Mouse (Mus musculus) heart, embryonic 15.5 days (tissue): Measurements from ENCODE around the gene Aox1. TPM values are rescaled to one million over a fixed set of nuclear protein-coding genes. Genes with fewer than 3 reads are reported as not detected.

Experiments
- ATAC-seq: fragments of 200-750 bp; cut with Nextera tagmentation; replicated peaks from 2 replicates; pipeline ENCODE4 v1.8.0; 2017; ENCODE audit warnings: low read depth, moderate TSS enrichment; ENCODE audit not compliant: insufficient number of reproducible peaks, insufficient read depth, low FRiP score
- H3K27ac ChIP-seq: fragments of 300-500 bp; sonication (generic); 2 replicates; pipeline ENCODE4 v1.5.1; 2015; ENCODE audit warnings: mild to moderate bottlenecking, inconsistent platforms
- H3K27me3 ChIP-seq: fragments of 300-500 bp; sonication (generic); 2 replicates; pipeline ENCODE4 v1.6.1; 2015; ENCODE audit warnings: inconsistent platforms
- H3K36me3 ChIP-seq: fragments of 300-500 bp; sonication (generic); 2 replicates; pipeline ENCODE4 v1.6.1; 2015; ENCODE audit warnings: mild to moderate bottlenecking, inconsistent platforms
- H3K4me1 ChIP-seq: fragments of 300-500 bp; sonication (generic); replicated peaks from 2 replicates; pipeline ENCODE4 v1.6.1; 2015; ENCODE audit warnings: inconsistent platforms
- H3K4me2 ChIP-seq: fragments of 300-500 bp; sonication (generic); 2 replicates; pipeline ENCODE4 v1.6.1; 2015; ENCODE audit warnings: inconsistent platforms, mild to moderate bottlenecking, moderate library complexity
- H3K4me3 ChIP-seq: fragments of 300-500 bp; sonication (generic); 2 replicates; pipeline ENCODE4 v1.5.1; 2015; ENCODE audit warnings: mild to moderate bottlenecking, inconsistent platforms
- H3K9ac ChIP-seq: fragments of 300-500 bp; sonication (generic); 2 replicates; pipeline ENCODE4 v1.6.1; 2015; ENCODE audit warnings: mild to moderate bottlenecking, inconsistent platforms
- H3K9me3 ChIP-seq: fragments of 300-500 bp; sonication (generic); replicated peaks from 2 replicates; pipeline ENCODE4 v1.6.1; 2016; ENCODE audit warnings: inconsistent platforms
- WGBS: fragments of 180-500 bp; shearing (Covaris S2); methylation state at CpG from one replicate; pipeline ENCODE4 v1.1.7; 2015; ENCODE audit warnings: mixed read lengths; 5-methylcytosine and 5-hydroxymethylcytosine counted together
- polyA plus RNA-seq: library from polyadenylated mRNA; unstranded; fragments of >200 nt; fragmentation: Nextera tagmentation; extraction: Ambion mirVana; gene quantifications from 2 replicates; pipeline ENCODE4 v1.2.1, GENCODE M21; 2015

The Aox1 gene
- polyA plus RNA-seq, 1 experiment from 2014 or later = 0.67 TPM

GRCm38 (mm10) chr1:58065606-58066005 is 35.9 kb downstream of the Aox1 start:
- Histone ChIP-seq H3K36me3 (no peaks in the 10 kb centered on the region), H3K9me3 (no peaks in the 10 kb centered on the region), H3K27ac (no peak overlapping the region), H3K4me2 (no peak overlapping the region), H3K4me1 (no peaks in the 10 kb centered on the region), H3K27me3 (no peaks in the 10 kb centered on the region), H3K4me3 (no peak overlapping the region), H3K9ac (no peak overlapping the region)
- no peak for ATAC-seq
- WGBS = 70% methylated on average over 3 of the region's 3 CpGs

GRCm38 (mm10) chr1:58069181-58069580 is 39.5 kb downstream of the Aox1 start:
- H3K4me2 ChIP-seq = no peak overlapping the region
- H3K9me3 ChIP-seq = no peaks in the 10 kb centered on the region
- no peak overlapping the region for H3K9ac ChIP-seq
- no peak overlapping the region for H3K4me3 ChIP-seq
- H3K36me3 ChIP-seq = no peaks in the 10 kb centered on the region
- 74% methylated on average over 6 of the region's 6 CpGs for WGBS
- no peaks in the 10 kb centered on the region for H3K27me3 ChIP-seq
- H3K27ac ChIP-seq = no peak overlapping the region
- H3K4me1 ChIP-seq = no peaks in the 10 kb centered on the region
- ATAC-seq = no peak

- no peaks in the 10 kb centered on the region for H3K9me3 ChIP-seq
- 87% methylated on average over 11 of the region's 11 CpGs for WGBS
- H3K9ac ChIP-seq = no peak overlapping the region
- no peaks in the 10 kb centered on the region for H3K4me1 ChIP-seq
- H3K27ac ChIP-seq = no peak overlapping the region
- H3K4me3 ChIP-seq = no peak overlapping the region
- no peak for ATAC-seq
- no peak overlapping the region for H3K4me2 ChIP-seq
- H3K27me3 ChIP-seq = no peaks in the 10 kb centered on the region
- no peaks in the 10 kb centered on the region for H3K36me3 ChIP-seq
Observed at GRCm38 (mm10) chr1:58070091-58070490, 40.4 kb downstream of the Aox1 start.

DNA sequence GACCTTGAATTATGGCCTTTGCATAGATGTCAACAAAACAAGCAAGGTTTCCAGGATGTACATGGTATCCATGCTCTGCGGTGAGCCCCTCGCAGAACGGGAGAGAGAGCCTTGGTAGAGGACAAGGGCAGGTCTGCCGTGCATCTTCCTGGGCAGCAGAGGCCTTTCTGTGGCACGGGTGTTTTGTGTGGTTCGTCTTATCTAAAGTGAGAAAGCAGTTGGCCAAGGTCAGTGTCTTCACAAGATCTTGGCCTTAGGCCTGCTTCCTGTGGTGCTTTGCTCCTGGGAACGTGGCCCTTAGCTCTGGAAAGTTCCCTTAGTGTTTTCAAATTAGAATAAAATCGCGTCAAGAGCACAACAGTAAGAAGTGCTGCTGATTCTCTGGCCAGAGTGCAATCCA is 41.3 kb downstream of the Aox1 start:
- ATAC-seq = no peak
- Histone ChIP-seq H3K4me3 (no peak overlapping the region), H3K4me1 (no peaks in the 10 kb centered on the region), H3K27me3 (no peaks in the 10 kb centered on the region), H3K9ac (no peak overlapping the region), H3K9me3 (no peaks in the 10 kb centered on the region), H3K36me3 (no peaks in the 10 kb centered on the region), H3K4me2 (no peak overlapping the region), H3K27ac (no peak overlapping the region)
- 67% methylated on average over 9 of the region's 9 CpGs for WGBS

DNA sequence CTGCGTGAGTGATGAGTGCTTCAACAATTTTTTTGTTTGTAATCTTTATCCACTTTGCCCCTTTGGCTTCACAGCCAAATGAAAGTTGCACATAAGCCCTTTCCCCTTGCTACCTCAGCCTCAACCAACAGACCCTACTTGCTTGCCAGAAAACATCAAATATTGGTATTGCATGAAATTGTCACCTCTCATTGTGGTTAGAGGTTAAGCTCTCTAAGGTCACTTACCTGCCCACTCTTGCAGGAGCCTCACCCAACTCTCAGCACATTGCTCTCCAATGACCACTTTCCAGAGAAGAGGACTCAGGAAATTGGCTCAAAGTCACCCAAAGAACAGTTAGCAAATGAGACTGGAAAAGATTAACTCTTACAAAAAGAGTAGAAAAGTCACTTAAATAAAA is 41.8 kb downstream of the Aox1 start:
- Histone ChIP-seq H3K9me3 (no peaks in the 10 kb centered on the region), H3K4me3 (no peak overlapping the region), H3K4me1 (no peaks in the 10 kb centered on the region), H3K4me2 (no peak overlapping the region), H3K27ac (no peak overlapping the region), H3K9ac (no peak overlapping the region), H3K27me3 (no peaks in the 10 kb centered on the region), H3K36me3 (no peaks in the 10 kb centered on the region)
- ATAC-seq = no peak
- 65% methylated on average over 1 of the region's 1 CpGs for WGBS

DNA sequence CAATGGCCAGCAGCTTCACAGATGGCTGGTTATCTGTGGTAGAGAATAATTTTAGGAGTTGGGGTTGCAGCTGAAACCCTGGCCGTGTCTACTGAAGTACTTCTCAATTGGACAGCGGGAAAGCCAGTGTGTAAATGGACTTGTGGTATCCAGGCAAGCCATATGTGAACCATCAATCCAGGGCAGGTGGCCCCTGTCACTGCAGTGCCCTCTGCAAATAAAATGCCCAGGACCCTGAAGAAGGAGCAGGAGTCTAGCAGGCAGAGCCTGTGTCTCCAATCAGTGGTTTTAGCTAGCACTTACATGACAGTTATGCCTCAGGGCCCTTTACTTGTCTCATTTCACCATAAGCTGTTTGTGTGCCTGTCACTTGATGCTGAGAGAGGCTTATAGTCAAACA is 42.7 kb downstream of the Aox1 start:
- H3K4me1 ChIP-seq = no peaks in the 10 kb centered on the region
- 52% methylated on average over 2 of the region's 2 CpGs for WGBS
- H3K27me3 ChIP-seq = no peaks in the 10 kb centered on the region
- ATAC-seq = no peak
- H3K9me3 ChIP-seq = no peaks in the 10 kb centered on the region
- no peak overlapping the region for H3K9ac ChIP-seq
- no peak overlapping the region for H3K4me3 ChIP-seq
- no peak overlapping the region for H3K27ac ChIP-seq
- H3K4me2 ChIP-seq = no peak overlapping the region
- no peaks in the 10 kb centered on the region for H3K36me3 ChIP-seq

DNA sequence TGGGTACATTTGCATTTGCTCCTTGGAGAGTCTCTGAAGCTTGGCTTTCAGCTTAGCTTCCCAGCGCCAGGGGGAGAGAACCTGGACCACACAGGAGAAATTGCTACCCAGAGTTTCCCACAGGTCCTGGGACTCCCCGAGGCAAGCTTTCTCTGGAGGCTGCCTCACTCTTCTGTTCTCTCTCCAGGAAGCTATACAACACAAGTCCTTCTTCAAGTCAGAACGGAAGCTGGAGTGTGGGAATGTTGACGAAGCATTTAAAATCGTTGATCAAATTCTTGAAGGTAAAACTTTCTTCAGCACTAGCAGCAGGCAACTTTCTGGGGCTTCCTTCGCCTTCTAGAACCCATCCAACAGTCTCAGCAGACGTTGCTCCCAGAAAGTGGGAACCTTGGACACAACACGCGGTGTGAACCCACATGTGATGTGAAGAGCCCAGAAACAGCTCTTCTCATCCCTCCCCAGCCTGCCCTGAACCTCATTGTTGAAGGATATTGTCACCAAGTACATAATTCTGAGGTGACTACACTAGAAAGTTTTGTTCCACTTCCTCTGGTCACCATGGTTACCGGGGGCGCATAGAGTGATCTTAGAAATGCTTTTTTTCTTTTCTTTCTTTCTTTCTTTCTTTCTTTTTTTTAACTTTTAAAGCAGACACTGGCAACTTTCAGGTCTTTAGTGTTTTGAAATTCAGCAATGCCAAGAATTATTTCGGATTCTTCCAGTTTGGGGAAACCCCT is 43.4 kb downstream of the Aox1 start:
- H3K4me2 ChIP-seq = no peak overlapping the region
- H3K4me1 ChIP-seq = no peaks in the 10 kb centered on the region
- H3K9me3 ChIP-seq = no peaks in the 10 kb centered on the region
- H3K27ac ChIP-seq = no peak overlapping the region
- H3K36me3 ChIP-seq = no peaks in the 10 kb centered on the region
- no peaks in the 10 kb centered on the region for H3K27me3 ChIP-seq
- H3K4me3 ChIP-seq = no peak overlapping the region
- no peak for ATAC-seq
- no peak overlapping the region for H3K9ac ChIP-seq
- WGBS = 75% methylated on average over 12 of the region's 12 CpGs

DNA sequence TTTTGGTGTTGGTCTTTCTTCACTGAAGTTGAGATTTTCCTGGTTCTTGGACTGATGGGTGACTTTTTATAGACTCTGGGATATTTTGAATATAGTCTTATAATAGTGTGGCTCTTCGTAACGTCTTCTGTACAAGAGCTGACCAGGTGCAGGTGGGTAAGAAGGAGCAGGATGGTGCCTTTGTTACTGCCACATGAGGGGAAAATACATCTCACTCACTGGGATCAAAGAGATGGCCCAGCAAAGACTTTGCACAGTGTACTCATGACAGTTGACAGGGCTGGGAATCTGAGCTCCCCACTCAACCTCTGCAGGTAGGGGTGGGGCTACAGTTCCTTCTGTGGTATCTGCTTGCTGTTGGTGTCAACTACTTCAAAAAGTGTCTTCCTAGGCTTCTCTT is 44.5 kb downstream of the Aox1 start:
- Histone ChIP-seq H3K4me1 (no peaks in the 10 kb centered on the region), H3K36me3 (no peaks in the 10 kb centered on the region), H3K27me3 (no peaks in the 10 kb centered on the region), H3K9ac (no peak overlapping the region), H3K27ac (no peak overlapping the region), H3K4me2 (no peak overlapping the region), H3K9me3 (no peaks in the 10 kb centered on the region), H3K4me3 (no peak overlapping the region)
- WGBS = 90% methylated on average over 2 of the region's 2 CpGs
- ATAC-seq = no peak

GRCm38 (mm10) chr1:58077882-58078281 is 48.2 kb downstream of the Aox1 start:
- Histone ChIP-seq H3K36me3 (no peaks in the 10 kb centered on the region), H3K4me3 (no peak overlapping the region), H3K27ac (no peak overlapping the region), H3K27me3 (no peaks in the 10 kb centered on the region), H3K9me3 (no peaks in the 10 kb centered on the region), H3K4me1 (no peaks in the 10 kb centered on the region), H3K4me2 (no peak overlapping the region), H3K9ac (no peak overlapping the region)
- no peak for ATAC-seq

DNA sequence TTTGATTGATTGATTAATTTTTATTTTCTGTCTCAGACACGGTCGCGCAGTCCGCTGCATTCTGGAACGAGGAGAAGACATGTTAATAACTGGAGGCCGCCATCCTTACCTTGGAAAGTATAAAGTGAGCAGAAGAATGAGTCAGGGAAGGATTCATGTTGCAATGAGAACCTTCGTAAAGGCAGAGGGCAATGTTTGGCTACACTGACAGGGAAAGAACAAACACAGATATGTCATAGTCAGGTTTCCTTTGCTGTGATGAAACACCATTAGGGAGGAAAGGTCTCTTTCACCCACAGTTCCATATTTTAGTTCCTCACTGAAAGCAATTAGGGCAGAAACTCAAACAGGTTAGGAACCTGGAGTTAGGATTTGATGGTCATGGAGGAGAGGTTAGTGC is 48.7 kb downstream of the Aox1 start:
- H3K4me2 ChIP-seq = no peak overlapping the region
- H3K9me3 ChIP-seq = no peaks in the 10 kb centered on the region
- no peak overlapping the region for H3K27ac ChIP-seq
- no peaks in the 10 kb centered on the region for H3K27me3 ChIP-seq
- H3K9ac ChIP-seq = no peak overlapping the region
- WGBS = 91% methylated on average over 7 of the region's 7 CpGs
- H3K4me1 ChIP-seq = no peaks in the 10 kb centered on the region
- no peak for ATAC-seq
- no peak overlapping the region for H3K4me3 ChIP-seq
- H3K36me3 ChIP-seq = no peaks in the 10 kb centered on the region

DNA sequence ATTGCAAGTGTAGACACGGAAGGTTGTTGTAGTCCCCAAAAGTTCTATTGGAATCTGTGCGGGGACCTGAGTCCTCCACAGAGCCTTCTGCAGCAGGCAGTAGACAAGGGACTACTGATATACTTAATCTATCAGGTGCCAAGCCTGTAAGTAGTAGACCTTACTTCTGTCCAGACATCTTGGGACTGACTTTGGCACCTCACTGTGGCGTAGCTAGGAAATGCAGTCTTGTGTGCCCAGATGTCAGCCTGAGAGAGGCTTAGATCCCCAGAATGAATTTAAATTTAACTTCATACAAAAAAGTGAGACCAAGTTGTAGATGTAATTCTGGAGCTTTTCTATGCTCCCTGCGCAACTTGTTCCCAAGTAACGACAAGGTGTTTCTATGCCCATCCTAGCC is 50.0 kb downstream of the Aox1 start:
- no peaks in the 10 kb centered on the region for H3K9me3 ChIP-seq
- H3K9ac ChIP-seq = no peak overlapping the region
- no peak overlapping the region for H3K27ac ChIP-seq
- no peak overlapping the region for H3K4me3 ChIP-seq
- WGBS = 87% methylated on average over 5 of the region's 5 CpGs
- H3K4me2 ChIP-seq = no peak overlapping the region
- no peaks in the 10 kb centered on the region for H3K27me3 ChIP-seq
- H3K36me3 ChIP-seq = no peaks in the 10 kb centered on the region
- ATAC-seq = no peak
- H3K4me1 ChIP-seq = no peaks in the 10 kb centered on the region

DNA sequence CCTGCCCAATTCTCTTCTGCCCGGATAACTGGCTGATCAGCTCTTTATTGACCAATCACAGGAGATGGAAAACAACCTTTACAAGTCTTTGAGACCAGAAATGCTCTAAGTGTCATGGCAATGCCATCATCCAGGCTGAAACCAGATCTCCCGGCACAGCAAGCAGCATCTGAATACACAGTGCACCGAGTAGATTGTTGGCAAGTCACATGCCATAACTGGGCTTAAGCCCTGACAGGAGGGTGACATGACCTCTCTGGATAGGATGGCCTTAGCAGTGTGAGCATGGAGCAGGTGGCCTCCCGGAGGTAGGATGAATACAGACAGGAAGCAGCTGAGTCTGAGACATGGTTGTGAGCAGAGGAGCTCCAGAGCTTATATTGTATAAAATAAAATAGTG is 50.7 kb downstream of the Aox1 start:
- ATAC-seq = no peak
- no peaks in the 10 kb centered on the region for H3K27me3 ChIP-seq
- H3K9ac ChIP-seq = no peak overlapping the region
- H3K27ac ChIP-seq = no peak overlapping the region
- no peak overlapping the region for H3K4me3 ChIP-seq
- no peaks in the 10 kb centered on the region for H3K36me3 ChIP-seq
- H3K4me1 ChIP-seq = no peaks in the 10 kb centered on the region
- H3K4me2 ChIP-seq = no peak overlapping the region
- no peaks in the 10 kb centered on the region for H3K9me3 ChIP-seq
- 84% methylated on average over 4 of the region's 4 CpGs for WGBS
